Mouse (Mus musculus): Measurements from ENCODE around the gene Vti1a.
A peak's percentile ranks its signal among the peaks of the same experiment; 100 is the strongest.

Vti1a gene

GRCm38 (mm10) chr19:55562487-55563147 is 246.5 kb downstream of the Vti1a start:
- DNase-seq (ENCODE audit: low spot score) = no peak

GRCm38 (mm10) chr19:55563148-55563651 is 247.1 kb downstream of the Vti1a start:
- DNase-seq (ENCODE audit: low spot score) = peak; percentile 41

GRCm38 (mm10) chr19:55564104-55564938 is 248.2 kb downstream of the Vti1a start:
- no peak for DNase-seq (ENCODE audit: low spot score)

GRCm38 (mm10) chr19:55565111-55565510 is 249.0 kb downstream of the Vti1a start:
- DNase-seq (ENCODE audit: low spot score) = no peak

GRCm38 (mm10) chr19:55565523-55566369 is 249.7 kb downstream of the Vti1a start:
- DNase-seq (ENCODE audit: low spot score) = no peak

GRCm38 (mm10) chr19:55569114-55569513 is 253.0 kb downstream of the Vti1a start:
- no peak for DNase-seq (ENCODE audit: low spot score)

- no peak for DNase-seq (ENCODE audit: low spot score)
Observed at GRCm38 (mm10) chr19:55569894-55570293, 253.8 kb downstream of the Vti1a start.

- DNase-seq (ENCODE audit: low spot score) = no peak
Observed at GRCm38 (mm10) chr19:55570520-55571296, 254.6 kb downstream of the Vti1a start.

- DNase-seq (ENCODE audit: low spot score) = no peak
Observed at GRCm38 (mm10) chr19:55571486-55571885, 255.4 kb downstream of the Vti1a start.

GRCm38 (mm10) chr19:55577306-55578042 is 261.4 kb downstream of the Vti1a start:
- DNase-seq (ENCODE audit: low spot score) = peak; percentile 42

- DNase-seq (ENCODE audit: low spot score) = peak; percentile 66
Observed at GRCm38 (mm10) chr19:55578094-55579085, 262.3 kb downstream of the Vti1a start.

GRCm38 (mm10) chr19:55579310-55579709 is 263.2 kb downstream of the Vti1a start:
- DNase-seq (ENCODE audit: low spot score) = no peak

GRCm38 (mm10) chr19:55580152-55580551 is 264.1 kb downstream of the Vti1a start:
- no peak for DNase-seq (ENCODE audit: low spot score)

GRCm38 (mm10) chr19:55580667-55581066 is 264.6 kb downstream of the Vti1a start:
- DNase-seq (ENCODE audit: low spot score) = no peak

- no peak for DNase-seq (ENCODE audit: low spot score)
Observed at GRCm38 (mm10) chr19:55582896-55583653, 267.0 kb downstream of the Vti1a start.

- DNase-seq (ENCODE audit: low spot score) = no peak
Observed at GRCm38 (mm10) chr19:55585270-55586224, 269.5 kb downstream of the Vti1a start.

- DNase-seq (ENCODE audit: low spot score) = no peak
Observed at GRCm38 (mm10) chr19:55587638-55588421, 271.7 kb downstream of the Vti1a start.

Data from ovary, adult 18-20 months (tissue).